Mouse (Mus musculus) ES-Bruce4 (cell line): Measurements from ENCODE around the gene Pfdn4.

Experiments
- CTCF ChIP-seq: IDR thresholded peaks from one replicate; pipeline ENCODE4 v1.8.1; 2011; ENCODE audit warnings: low read depth, low read length
- EP300 ChIP-seq: IDR thresholded peaks from 2 replicates; pipeline ENCODE4 v1.6.1; 2011; ENCODE audit warnings: low read depth, low read length; ENCODE audit not compliant: insufficient read depth
- POLR2A ChIP-seq: IDR thresholded peaks from one replicate; pipeline ENCODE4 v1.8.1; 2011; ENCODE audit warnings: low read length; ENCODE audit not compliant: insufficient read depth

GRCm38 (mm10) chr2:170548046-170548445 lies 51.8 kb downstream of the Pfdn4 start:
- TF ChIP-seq POLR2A (no peak), EP300 (no peak), CTCF (no peak)
